Mouse (Mus musculus) layer of hippocampus, postnatal 25 days (tissue): Measurements from ENCODE around the gene Fam129b. TPM values are rescaled to one million over a fixed set of nuclear protein-coding genes. Genes with fewer than 3 reads are reported as not detected.

Experiments
- DNase-seq, 2 experiments: peaks; one replicate each; pipeline ENCODE4 v3.0.0; 2022; ENCODE audit warnings: mixed read lengths in 2 of 2, low spot score in 1 of 2; ENCODE audit errors: extremely low spot score in 1 of 2
- total RNA-seq, 2 experiments: library from RNA; stranded (reverse); gene quantifications; 2 replicates each; pipeline ENCODE4 v1.2.3; 2021

Fam129b gene
- total RNA-seq, 2 experiments from 2014 or later = 15.1 to 15.7 TPM

DNA sequence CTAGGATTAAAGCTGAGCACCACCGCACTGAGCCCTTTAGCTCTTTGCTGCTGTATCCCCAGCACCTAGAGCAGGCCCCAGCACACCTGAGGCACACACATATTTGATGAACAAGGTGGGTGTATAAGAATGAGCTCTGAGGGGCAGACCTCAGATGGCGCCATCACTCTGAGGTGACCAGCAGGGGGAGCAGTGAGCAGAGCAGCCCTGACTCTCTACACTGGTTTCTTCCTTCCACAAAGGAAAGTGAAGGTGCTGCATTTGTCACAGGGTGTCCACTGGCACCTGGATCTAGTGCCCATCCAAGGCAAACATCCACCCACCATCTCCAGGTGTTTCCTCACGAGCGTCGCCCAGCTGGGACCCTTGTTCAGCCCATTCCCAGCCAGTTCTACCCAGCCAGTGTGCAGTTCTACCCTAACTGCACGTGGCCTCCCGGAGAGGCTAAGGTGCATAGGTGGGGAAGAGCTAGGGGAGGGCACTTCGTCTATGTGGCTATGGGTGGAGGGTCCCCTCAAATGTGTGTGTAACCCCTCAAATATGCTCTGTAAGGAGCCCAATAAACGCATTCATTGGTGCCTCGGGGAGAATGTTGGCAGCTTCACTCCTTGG lies 16.8 kb upstream of the Fam129b start:
- DNase-seq = peak in 1 of 2 experiments; percentile 73

DNA sequence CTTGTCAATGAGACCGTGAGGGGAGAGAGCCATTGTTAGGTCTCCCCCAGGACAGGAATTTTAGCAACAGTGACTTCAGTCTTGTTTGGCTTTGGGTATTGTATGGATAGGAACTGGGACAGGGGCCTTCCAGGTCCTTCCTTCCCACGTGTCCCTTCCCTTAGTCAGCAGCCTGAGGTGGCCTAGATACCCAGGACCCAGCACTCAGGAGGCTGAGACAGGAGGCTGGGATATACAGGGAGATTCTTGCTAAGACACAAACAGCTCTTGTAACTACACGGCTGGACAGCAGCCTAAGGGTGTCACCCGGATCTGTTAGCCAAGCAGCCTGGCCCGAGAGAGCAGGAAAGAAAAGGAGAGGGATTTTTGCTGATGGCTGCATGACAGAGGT lies 16.3 kb upstream of the Fam129b start:
- no peak for DNase-seq

DNA sequence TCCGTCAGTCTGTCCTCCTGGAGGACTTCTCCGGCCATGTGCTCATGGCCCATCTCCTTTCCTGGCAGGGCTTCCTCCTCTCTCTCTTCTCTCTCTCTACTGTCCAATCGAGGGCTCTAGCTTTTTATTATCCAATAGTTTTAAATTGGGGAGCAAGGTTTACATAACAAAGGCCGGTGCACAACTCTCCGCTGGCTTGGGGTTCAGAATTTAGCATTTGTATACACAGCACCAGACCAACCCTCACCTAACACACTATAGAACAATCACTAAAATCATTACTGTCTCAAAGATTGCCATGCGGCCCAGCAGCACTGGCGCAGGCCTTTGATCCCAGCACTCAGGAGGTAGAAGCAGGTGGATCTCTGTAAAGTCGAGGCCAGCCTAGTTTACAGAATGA lies 15.1 kb upstream of the Fam129b start:
- no peak for DNase-seq

- no peak for DNase-seq
Observed at GRCm38 (mm10) chr2:32863317-32863716, 12.6 kb upstream of the Fam129b start.

DNA sequence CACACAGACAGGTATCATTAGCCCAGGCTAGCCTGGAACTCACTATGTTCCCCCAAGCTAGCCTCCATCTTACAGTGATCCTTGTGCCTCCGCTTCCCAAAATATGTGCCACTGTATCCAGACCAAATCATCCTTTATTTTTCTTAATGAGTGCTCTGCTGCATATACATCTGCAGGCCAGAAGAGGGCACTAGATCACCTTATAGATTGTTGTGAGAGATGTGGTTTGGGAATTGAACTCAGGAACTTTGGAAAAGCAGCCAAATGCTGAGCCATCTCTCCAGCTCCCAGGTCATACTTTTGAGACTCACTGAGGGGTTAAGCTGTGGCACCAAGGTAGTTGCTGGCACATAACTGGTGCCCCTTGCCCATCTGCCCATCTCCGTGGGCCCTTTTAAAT lies 11.2 kb upstream of the Fam129b start:
- DNase-seq = no peak

- no peak for DNase-seq
Observed at GRCm38 (mm10) chr2:32867354-32867753, 8.6 kb upstream of the Fam129b start.

DNA sequence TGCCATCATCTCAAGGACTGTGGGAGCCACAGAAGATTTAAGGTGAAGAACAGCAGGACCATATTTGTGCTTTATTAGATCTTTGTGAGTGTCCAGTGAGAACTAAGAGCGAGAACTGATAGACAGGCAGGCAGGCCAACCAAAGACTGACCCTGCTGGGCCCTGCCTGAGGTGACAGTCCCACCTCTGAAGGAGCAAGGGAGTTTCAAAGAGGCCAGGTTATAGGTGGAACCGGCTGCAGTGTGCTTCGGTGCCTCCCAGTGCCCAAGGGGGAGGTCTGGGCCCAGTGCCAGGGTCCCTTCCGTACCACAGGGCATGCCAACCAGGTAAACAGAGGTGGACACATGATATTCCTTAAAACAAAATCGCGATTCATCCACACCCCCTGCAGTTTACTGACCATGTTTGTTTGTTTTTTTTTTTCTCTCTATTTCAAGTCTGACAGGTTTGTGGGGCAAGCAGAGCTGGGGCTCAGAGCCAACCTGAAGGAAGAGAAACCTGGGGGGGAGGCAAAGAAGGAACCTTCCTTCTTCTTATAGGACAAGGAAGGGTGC lies 6.1 kb upstream of the Fam129b start:
- DNase-seq = no peak

- DNase-seq = no peak
Observed at GRCm38 (mm10) chr2:32870275-32871100, 5.4 kb upstream of the Fam129b start.

DNA sequence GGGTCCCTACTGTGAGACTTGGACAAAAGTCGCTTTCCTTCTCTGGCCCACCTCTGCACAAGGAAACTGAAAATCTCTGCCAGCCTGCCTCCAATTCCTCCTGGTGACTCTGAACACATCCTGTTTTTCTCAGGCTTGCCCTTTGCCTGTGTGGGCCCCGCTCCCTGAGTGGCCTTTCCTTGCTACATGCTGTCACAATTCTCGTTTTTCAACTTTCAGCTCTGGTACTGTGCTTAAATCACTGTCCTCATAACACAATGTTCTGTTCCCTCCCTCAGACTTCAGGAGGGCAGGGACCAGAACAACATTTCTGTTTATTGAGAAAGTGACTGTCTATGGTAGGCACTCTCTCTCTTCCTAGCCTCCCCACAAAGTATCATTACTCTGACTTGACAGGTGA lies 1.8 kb upstream of the Fam129b start:
- DNase-seq = no peak

DNA sequence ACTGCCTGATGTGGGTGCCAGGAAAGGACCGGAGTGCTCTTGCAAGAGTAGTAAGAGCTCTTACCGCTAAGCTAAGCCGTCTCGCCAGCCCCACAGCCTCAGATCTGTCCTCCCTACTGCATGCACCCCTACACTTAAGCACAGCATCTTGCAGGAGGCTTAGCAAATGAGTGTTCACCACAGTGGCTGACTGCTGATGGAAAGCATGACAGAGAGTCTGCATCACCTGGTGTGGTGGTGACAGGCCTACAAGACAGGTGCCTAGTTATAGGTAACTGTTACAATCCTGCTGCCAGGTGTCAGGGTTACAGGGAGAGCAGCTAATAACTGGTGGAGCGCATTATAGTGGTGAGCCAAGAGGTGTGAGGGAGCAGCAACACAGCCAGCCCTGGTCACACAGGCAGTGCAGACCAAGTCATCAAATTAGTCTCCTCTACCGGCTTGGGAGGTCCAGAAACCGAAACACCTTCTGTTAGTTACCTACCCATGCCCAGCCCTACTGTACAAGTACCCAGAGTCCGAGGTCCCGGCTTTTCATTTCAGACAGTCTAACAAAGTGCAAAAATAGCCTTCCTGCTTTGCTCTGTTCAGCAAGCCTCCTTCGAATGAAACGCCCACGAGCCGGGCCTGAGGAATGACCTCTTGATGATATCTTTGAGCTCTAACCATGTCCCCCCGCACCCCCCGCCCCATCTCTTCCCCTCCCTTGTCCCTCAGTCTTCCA lies 801 bp upstream of the Fam129b start:
- DNase-seq = no peak

DNA sequence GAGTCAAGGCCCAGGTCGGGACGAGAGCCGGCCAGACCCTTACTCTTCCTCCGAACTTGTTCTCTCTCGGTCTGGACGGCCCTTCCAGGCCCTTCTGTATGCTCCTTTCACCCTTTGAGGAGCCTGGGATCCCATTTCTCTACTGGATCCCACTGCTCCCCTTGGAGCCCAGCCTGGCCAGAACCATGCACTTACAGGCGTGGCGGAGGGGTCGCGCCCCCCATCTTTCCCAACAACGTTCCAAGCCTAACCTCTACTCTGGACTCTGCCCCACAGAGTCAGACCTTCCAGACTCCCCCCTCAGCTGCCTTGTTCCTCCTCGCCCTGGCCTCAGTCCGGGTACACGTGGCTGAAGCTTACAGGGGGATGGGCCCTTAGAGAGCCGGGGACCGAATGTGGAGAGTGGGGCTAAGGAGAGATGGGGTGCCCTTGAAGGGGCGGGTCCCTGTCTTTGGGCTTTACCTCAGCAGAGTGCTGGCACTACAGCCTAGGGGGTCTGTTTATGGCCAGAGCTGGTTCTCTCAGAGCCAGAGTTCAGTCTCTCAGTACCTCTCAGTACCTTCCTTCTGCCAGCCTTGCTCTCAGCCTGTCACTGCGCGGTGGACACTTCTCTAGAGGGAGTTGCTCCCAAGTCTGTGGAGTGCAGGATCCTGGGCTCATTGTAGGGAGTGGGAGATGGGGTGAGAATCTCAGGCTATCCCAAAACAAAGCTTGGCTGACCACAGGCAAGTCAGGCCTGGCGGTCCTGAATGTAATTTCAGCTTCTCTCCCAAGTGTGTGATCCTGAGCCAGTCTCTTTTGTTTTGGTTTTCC lies 782 bp downstream of the Fam129b start:
- no peak for DNase-seq

DNA sequence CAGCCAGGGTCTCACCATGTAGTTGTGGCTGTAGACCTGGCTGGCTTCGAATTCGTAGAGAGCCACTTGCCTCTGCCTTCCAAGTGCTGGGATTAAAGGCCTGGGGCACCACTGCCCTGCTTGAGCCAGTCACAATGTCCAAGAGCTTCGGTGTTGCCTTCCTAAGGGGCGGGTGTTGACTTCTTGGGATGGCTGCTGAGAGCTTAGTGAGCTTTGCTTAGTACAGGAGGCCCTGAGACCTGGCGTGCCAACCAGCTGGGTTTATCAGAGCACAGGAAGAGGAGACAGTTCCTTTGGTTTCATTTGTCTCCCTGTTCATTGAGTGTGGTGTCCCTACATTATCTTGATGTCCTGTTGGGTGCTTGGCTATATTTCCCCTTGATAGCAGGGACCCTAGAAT lies 1.4 kb downstream of the Fam129b start:
- no peak for DNase-seq

DNA sequence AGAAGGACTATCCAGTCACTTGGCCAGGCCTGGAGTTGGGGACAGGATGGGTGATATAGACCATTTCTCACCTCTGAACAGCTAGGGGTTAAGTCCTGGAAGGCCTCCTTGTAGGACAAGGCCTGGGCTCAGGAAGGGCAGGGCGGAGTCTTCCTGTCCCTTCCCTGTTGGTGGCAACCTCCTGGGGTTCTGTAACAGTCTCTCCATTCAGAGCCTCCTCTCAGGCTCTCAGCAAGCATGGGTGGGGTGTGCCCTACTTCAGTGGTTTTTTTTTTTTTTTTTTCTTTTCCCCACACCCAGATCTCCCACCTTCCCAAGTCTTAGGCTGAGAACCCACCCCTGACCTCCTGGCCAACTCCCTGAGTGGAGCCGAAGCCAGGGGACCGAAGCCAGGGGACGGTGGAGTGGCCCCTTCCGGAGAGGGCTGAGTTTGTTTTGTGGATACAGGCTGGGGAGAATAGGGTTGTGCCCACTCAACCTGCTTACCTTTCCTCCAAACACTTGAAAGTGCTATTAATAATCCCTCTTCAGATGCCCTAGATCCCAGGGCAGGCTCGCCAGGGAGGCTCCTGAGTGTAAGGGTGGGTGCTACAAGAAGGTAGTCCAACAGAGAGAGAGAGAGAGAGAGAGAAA lies 2.0 kb downstream of the Fam129b start:
- no peak for DNase-seq

DNA sequence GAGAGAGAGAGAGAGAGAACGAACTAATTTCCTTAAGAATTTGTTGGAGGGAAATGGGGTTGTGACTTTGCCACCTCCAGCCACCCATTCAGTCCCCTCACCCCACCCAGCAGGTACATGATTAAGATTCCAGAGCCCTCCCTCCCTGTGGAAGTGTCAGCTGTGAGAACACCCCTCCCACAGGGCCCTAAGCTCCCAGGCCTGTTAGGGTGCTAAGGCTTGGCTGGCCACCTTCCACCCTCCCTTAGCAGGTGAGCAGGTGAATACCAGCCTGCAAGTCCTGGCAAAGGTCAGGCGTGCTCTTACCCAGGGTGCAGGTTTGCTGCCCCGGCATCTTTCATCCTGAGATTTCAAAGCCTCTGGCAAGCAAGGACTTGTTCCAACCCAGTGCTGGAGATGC lies 2.5 kb downstream of the Fam129b start:
- DNase-seq = no peak

- DNase-seq = no peak
Observed at GRCm38 (mm10) chr2:32879593-32879992, 3.7 kb downstream of the Fam129b start.

DNA sequence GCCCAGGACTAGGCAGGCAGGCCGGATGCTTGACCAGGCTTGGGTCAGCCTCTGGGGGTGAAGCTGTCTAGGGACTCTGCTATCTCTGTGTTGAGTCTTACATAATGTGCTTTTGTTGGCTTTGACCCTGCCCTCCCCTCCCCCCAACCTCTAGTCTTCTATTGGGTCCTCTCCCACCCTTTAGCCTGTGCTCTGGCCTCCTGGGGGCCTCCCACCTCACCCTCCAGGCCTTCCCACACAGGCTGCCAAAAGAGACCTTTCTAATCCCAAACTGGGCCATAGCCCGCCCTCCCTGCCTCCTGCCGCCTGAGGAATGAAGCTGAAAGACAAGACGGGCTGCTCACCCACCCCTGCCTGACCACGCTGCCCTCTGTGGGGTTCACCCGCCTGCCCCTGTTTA lies 5.1 kb downstream of the Fam129b start:
- DNase-seq = no peak

DNA sequence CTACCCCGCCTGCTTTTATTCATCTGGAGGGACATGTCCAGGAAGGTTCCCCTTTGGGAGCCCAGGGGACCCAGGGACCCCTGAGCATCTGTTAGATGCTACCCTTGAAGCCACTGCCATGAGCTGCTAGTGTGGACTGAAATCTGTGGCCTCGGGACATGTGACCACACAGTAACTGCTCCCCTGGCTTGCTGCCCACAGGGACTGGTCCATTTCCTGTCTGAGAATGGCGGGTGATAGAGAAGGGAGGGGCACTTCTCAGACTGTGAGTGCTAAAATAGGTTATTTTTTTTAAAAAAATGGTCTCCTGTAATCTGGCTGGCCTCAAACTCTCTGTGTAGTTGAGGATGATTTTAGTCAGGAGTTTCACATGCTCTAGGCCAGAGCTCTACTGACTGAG lies 5.8 kb downstream of the Fam129b start:
- no peak for DNase-seq

DNA sequence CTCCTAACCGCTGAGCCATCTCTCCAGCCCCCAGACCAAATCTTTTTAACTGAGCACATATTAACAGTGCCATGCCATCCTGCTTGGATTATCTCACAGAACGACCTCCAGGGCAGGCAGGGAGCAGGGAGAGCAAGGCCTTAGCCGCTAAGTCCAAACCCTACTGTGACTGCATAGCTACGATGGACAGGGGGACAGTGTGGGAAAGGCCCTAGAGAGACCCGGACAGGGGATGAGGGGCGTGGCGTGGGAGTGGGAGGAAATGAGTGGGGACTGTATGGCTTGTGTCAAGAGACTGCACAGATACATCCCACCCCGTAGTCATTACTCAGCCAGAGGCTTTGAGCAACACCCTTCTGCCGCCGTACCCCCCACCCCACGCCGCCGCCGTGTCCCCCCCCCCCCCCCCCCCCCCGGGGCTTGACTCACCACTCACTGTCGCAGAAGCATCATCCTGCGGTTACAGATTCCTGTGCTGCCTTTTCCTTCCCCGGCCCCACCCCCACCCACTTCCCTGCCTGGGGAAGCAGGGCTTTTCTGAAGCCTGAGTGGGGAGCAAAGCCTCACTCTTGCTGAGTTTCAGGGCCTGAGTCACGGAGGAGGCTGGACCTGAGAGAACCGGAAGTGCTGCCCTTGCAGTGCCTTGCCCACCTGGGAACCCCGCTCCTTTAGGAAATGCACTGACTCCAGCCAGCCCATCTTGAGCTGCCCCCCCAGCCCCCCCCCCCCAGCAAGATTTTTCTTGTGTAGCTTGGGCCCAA lies 6.5 kb downstream of the Fam129b start:
- no peak for DNase-seq

GRCm38 (mm10) chr2:32884745-32885144 lies 8.8 kb downstream of the Fam129b start:
- DNase-seq = no peak
